Mouse (Mus musculus) MEL (cell line): ENCODE results near the gene Mrps18b. TPM values are rescaled to one million over a fixed set of nuclear protein-coding genes. Genes with fewer than 3 reads are reported as not detected.

ENCODE experiments used
- DNase-seq: peaks from one replicate; pipeline ENCODE4 v3.0.0; 2011; ENCODE audit warnings: low read depth, low spot score
- H3K27ac ChIP-seq: 2 replicates; pipeline ENCODE4 v1.5.1; 2012; ENCODE audit warnings: low read depth, mild to moderate bottlenecking, control low read depth, low read length, moderate library complexity; ENCODE audit not compliant: control insufficient read depth
- H3K27me3 ChIP-seq, 2 experiments: fragments of 150-350 bp in 1 of 2; sonication (generic) in 1 of 2; 2 replicates each; pipeline ENCODE4 v1.6.1; 2012; ENCODE audit warnings: low read length in 2 of 2, mild to moderate bottlenecking in 2 of 2, improper control_type of control experiment in 1 of 2, moderate library complexity in 1 of 2; ENCODE audit not compliant: insufficient read depth in 2 of 2, control insufficient read depth in 1 of 2
- H3K36me3 ChIP-seq, 2 experiments: 2 replicates each; pipeline ENCODE4 v1.6.1; 2012 to 2014; ENCODE audit warnings: low read length in 2 of 2, improper control_type of control experiment in 1 of 2, inconsistent platforms in 1 of 2, mild to moderate bottlenecking in 1 of 2; ENCODE audit not compliant: insufficient read depth in 2 of 2, control insufficient read depth in 1 of 2
- H3K4me1 ChIP-seq, 2 experiments: fragments of 150-350 bp in 1 of 2; sonication (generic) in 1 of 2; 2 replicates each; pipeline ENCODE4 v1.6.1; 2012; ENCODE audit warnings: low read length in 2 of 2, improper control_type of control experiment in 1 of 2, mild to moderate bottlenecking in 1 of 2; ENCODE audit not compliant: insufficient read depth in 2 of 2, control insufficient read depth in 1 of 2
- H3K4me3 ChIP-seq, 2 experiments: fragments of 150-350 bp in 1 of 2; sonication (generic) in 1 of 2; 2 replicates each; pipeline ENCODE4 v1.5.1; 2012; ENCODE audit warnings: low read depth in 2 of 2, low read length in 2 of 2, mild to moderate bottlenecking in 2 of 2, moderate library complexity in 2 of 2, control low read depth in 1 of 2, improper control_type of control experiment in 1 of 2; ENCODE audit not compliant: control insufficient read depth in 1 of 2, insufficient read depth in 1 of 2
- H3K79me2 ChIP-seq: 2 replicates; pipeline ENCODE4 v1.6.1; 2012; ENCODE audit warnings: mild to moderate bottlenecking, low read length, moderate library complexity; ENCODE audit not compliant: control insufficient read depth, poor library complexity, insufficient read depth
- H3K9ac ChIP-seq: 2 replicates; pipeline ENCODE4 v1.6.1; 2012; ENCODE audit warnings: low read depth, mild to moderate bottlenecking, control low read depth, low read length, moderate library complexity; ENCODE audit not compliant: control insufficient read depth, poor library complexity, severe bottlenecking
- H3K9me3 ChIP-seq: fragments of 150-350 bp; sonication (generic); replicated peaks from 2 replicates; pipeline ENCODE4 v1.6.1; 2012; ENCODE audit warnings: mild to moderate bottlenecking, low read length, improper control_type of control experiment, moderate library complexity; ENCODE audit not compliant: insufficient read depth
- CHD1 ChIP-seq: IDR thresholded peaks from 2 replicates; pipeline ENCODE4 v1.6.1; 2012; ENCODE audit warnings: low read depth, mild to moderate bottlenecking, inconsistent platforms, low read length, improper control_type of control experiment
- E2F4 ChIP-seq: IDR thresholded peaks from 2 replicates; pipeline ENCODE4 v1.6.1; 2011; ENCODE audit warnings: low read depth, low read length, improper control_type of control experiment, borderline replicate concordance
- ETS1 ChIP-seq: IDR thresholded peaks from 2 replicates; pipeline ENCODE4 v1.6.1; 2012; ENCODE audit warnings: low read depth, mild to moderate bottlenecking, inconsistent platforms, low read length, improper control_type of control experiment, moderate library complexity
- GATA1 ChIP-seq: IDR thresholded peaks from 2 replicates; pipeline ENCODE4 v1.6.1; 2011; ENCODE audit warnings: low read depth, low read length, improper control_type of control experiment
- HCFC1 ChIP-seq: IDR thresholded peaks from 2 replicates; pipeline ENCODE4 v1.6.1; 2012; ENCODE audit warnings: low read depth, mild to moderate bottlenecking, inconsistent platforms, low read length, improper control_type of control experiment, moderate library complexity
- KAT2A ChIP-seq: conservative IDR thresholded peaks from 2 replicates; pipeline ENCODE4 v1.6.1; 2012; ENCODE audit warnings: low read depth, low read length, improper control_type of control experiment, inconsistent platforms
- MAFK ChIP-seq: IDR thresholded peaks from 2 replicates; pipeline ENCODE4 v1.6.1; 2011; ENCODE audit warnings: low read depth, mild to moderate bottlenecking, low read length, improper control_type of control experiment, borderline replicate concordance
- MEF2A ChIP-seq: IDR thresholded peaks from 2 replicates; pipeline ENCODE4 v1.6.1; 2014; ENCODE audit warnings: low read depth, mild to moderate bottlenecking, inconsistent platforms, low read length, improper control_type of control experiment; ENCODE audit not compliant: poor library complexity, insufficient replicate concordance, severe bottlenecking; ENCODE audit errors: extremely low read depth
- POLR2A ChIP-seq, 2 experiments: IDR thresholded peaks; 2 replicates each; pipeline ENCODE4 v1.6.1; 2011 to 2012; ENCODE audit warnings: low read length in 2 of 2, mild to moderate bottlenecking in 2 of 2, control low read depth in 1 of 2, improper control_type of control experiment in 1 of 2, low read depth in 1 of 2, moderate library complexity in 1 of 2; ENCODE audit not compliant: control insufficient read depth in 1 of 2, insufficient read depth in 1 of 2, poor library complexity in 1 of 2
- POLR2AphosphoS5 ChIP-seq: IDR thresholded peaks from 2 replicates; pipeline ENCODE4 v1.6.1; 2012; ENCODE audit warnings: low read depth, borderline replicate concordance, mild to moderate bottlenecking, inconsistent platforms, low read length, moderate library complexity, mixed read lengths
- RCOR1 ChIP-seq: IDR thresholded peaks from 2 replicates; pipeline ENCODE4 v1.6.1; 2012; ENCODE audit warnings: low read depth, mild to moderate bottlenecking, inconsistent platforms, low read length, improper control_type of control experiment
- TCF12 ChIP-seq: IDR thresholded peaks from 2 replicates; pipeline ENCODE4 v1.6.1; 2014; ENCODE audit warnings: low read depth, mild to moderate bottlenecking, inconsistent platforms, low read length, improper control_type of control experiment, moderate library complexity
- USF2 ChIP-seq, 2 experiments: IDR thresholded peaks; 2 replicates each; pipeline ENCODE4 v1.6.1; 2011 to 2012; ENCODE audit warnings: improper control_type of control experiment in 2 of 2, low read length in 2 of 2, borderline replicate concordance in 1 of 2, inconsistent platforms in 1 of 2, low read depth in 1 of 2, mild to moderate bottlenecking in 1 of 2; ENCODE audit not compliant: insufficient read depth in 1 of 2
- polyA plus RNA-seq, 2 experiments: library from polyadenylated mRNA; stranded (reverse) in 1 of 2; unstranded in 1 of 2; fragments of >175 nt in 1 of 2; fragments of >200 nt in 1 of 2; gene quantifications; 2 replicates each; pipeline versions ENCODE4 v1.2.1 to v1.2.4; 2012; ENCODE audit warnings: low replicate concordance in 2 of 2, low read depth in 1 of 2; ENCODE audit not compliant: insufficient read length in 2 of 2, insufficient read depth in 1 of 2, missing spikeins in 1 of 2
- total RNA-seq: library from RNA; depleted of rRNA; stranded (reverse); fragments of 300-350 nt; gene quantifications from 2 replicates; pipeline ENCODE4 v1.2.3, GENCODE M21; 2012

The Mrps18b gene
- total and polyA plus RNA-seq, 3 experiments = 179 to 239 TPM; not detected in 1

GRCm38 (mm10) chr17:35896781-35897643, 19.2 kb downstream of the Mrps18b start, which contains the start of gene 2310061I04Rik (continued):
- TF ChIP-seq ETS1 = no peak
- no peak for TF ChIP-seq MAFK
- peak; percentile 76 for TF ChIP-seq HCFC1
- TF ChIP-seq CHD1 = 0 out of 2 replicates have a peak, but pooled peaks have one; percentile 20
- peak; percentile 68 to 72; a peak in 3 of 4 replicates for TF ChIP-seq POLR2A (IDR thresholded peaks at IDR 0.05; ENCODE audit: control insufficient read depth in 1 of 2, insufficient read depth in 1 of 2, low read depth in 1 of 2, low read length in 2 of 2, poor library complexity in 1 of 2)
- no peak for TF ChIP-seq MEF2A

GRCm38 (mm10) chr17:35887725-35888124, 28.5 kb downstream of the Mrps18b start:
- H3K79me2 ChIP-seq = no peaks in the 10 kb centered on the region
- no peak overlapping the region for H3K4me3 ChIP-seq
- H3K36me3 ChIP-seq = peaks cover 0 to 10% of the 10 kb centered on the region in 2 experiments; a peak in 2 of 4 replicates
- no peak for TF ChIP-seq TCF12
- TF ChIP-seq, all 39 proteins: peak for 0
- Histone ChIP-seq H3K9ac (no peak overlapping the region), H3K9me3 (no peaks in the 10 kb centered on the region), H3K4me1 (no peaks in the 10 kb centered on the region), H3K27ac (no peak overlapping the region), H3K27me3 (no peaks in the 10 kb centered on the region)
- no peak for DNase-seq

- H3K27me3 ChIP-seq = no peaks in the 10 kb centered on the region
- peaks cover 2 to 7% of the 10 kb centered on the region in 2 experiments; a peak in 2 of 4 replicates for H3K4me1 ChIP-seq
- no peak overlapping the region for H3K4me3 ChIP-seq
- H3K36me3 ChIP-seq = peaks cover 2 to 4% of the 10 kb centered on the region in 2 experiments; a peak in 2 of 4 replicates
- H3K27ac ChIP-seq = no peak overlapping the region
- no peak for DNase-seq
- H3K79me2 ChIP-seq = peaks cover 14% of the 10 kb centered on the region
- no peaks in the 10 kb centered on the region for H3K9me3 ChIP-seq
- no peak overlapping the region for H3K9ac ChIP-seq
- TF ChIP-seq POLR2AphosphoS5 (no peak), RCOR1 (no peak), E2F4 (no peak), USF2 (IDR thresholded peaks at IDR 0.05; ENCODE audit: borderline replicate concordance in 1 of 2, insufficient read depth in 1 of 2, low read depth in 1 of 2, low read length in 2 of 2) (no peak), GATA1 (no peak), KAT2A (no peak)
Observed at GRCm38 (mm10) chr17:35883777-35884176, 32.4 kb downstream of the Mrps18b start.
